Mouse (Mus musculus) embryonic fibroblast, embryonic 13.5 days (primary cell): ENCODE measurements around the gene Ppfia2.

Experiments
- CTCF ChIP-seq: IDR thresholded peaks from 2 replicates; pipeline ENCODE4 v1.5.1; 2011; ENCODE audit warnings: mild to moderate bottlenecking, control low read depth, low read length, moderate library complexity, borderline replicate concordance; ENCODE audit not compliant: insufficient read depth
- POLR2A ChIP-seq: IDR thresholded peaks from 2 replicates; pipeline ENCODE4 v1.6.1; 2011; ENCODE audit warnings: low read depth, mild to moderate bottlenecking, control low read depth, low read length, moderate library complexity

GRCm38 (mm10) chr10:106596976-106597375 lies 126.8 kb downstream of the Ppfia2 start:
- TF ChIP-seq CTCF: no peak
- TF ChIP-seq POLR2A: no peak
